Mouse (Mus musculus): Measurements from ENCODE around the gene Galnt18. TPM values are rescaled to one million over a fixed set of nuclear protein-coding genes. Genes with fewer than 3 reads are reported as not detected.
A peak's percentile ranks its signal among the peaks of the same experiment; 100 is the strongest.

The Galnt18 gene
- total and polyA plus RNA-seq, 2 experiments from 2014 or later: 16.5 to 27.1 TPM

DNA sequence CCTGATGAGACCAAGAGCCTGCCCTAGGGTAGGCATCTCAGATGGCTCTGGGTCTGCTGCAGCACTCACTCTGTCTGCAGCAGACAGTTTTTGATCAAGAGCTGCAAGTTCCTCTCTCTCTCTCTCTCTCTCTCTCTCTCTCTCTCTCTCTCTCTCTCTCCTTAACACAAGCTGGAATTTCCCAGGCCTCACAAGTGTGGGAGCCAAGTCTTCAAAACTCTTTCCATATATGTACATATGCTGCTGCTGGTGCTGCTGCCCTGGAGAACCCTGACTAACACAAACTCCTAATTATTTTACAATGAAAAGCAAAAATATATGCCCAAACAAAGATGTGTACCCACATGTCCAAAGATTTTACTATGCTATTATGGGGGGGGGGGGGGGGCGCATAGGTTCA, 26.3 kb upstream of the Galnt18 start:
- 100% methylated on average over 1 of the region's 1 CpGs for WGBS
- Histone ChIP-seq H3K4me3 (ENCODE audit: low read depth, low read length) (no peak overlapping the region), H3K27me3 (ENCODE audit: control insufficient read depth, insufficient read depth, low read length) (no peaks in the 10 kb centered on the region), H3K27ac (ENCODE audit: low read depth) (no peak overlapping the region), H3K9ac (replicated peaks; ENCODE audit: low read depth, low read length) (no peak overlapping the region), H3K4me2 (ENCODE audit: low read depth, low read length) (no peak overlapping the region), H3K36me3 (replicated peaks; ENCODE audit: control insufficient read depth, insufficient read depth, low read length) (no peaks in the 10 kb centered on the region), H3K4me1 (ENCODE audit: control insufficient read depth, insufficient read depth) (no peaks in the 10 kb centered on the region), H3K9me3 (replicated peaks; ENCODE audit: control insufficient read depth, low read length) (no peaks in the 10 kb centered on the region)
- ATAC-seq (ENCODE audit: insufficient read depth, low read depth) (no peak), DNase-seq (ENCODE audit: low spot score) (no peak)
- no peak for TF ChIP-seq EP300 (IDR thresholded peaks at IDR 0.05; ENCODE audit: low read depth)
- no peak for TF ChIP-seq CTCF (IDR thresholded peaks at IDR 0.05; ENCODE audit: low read depth)

DNA sequence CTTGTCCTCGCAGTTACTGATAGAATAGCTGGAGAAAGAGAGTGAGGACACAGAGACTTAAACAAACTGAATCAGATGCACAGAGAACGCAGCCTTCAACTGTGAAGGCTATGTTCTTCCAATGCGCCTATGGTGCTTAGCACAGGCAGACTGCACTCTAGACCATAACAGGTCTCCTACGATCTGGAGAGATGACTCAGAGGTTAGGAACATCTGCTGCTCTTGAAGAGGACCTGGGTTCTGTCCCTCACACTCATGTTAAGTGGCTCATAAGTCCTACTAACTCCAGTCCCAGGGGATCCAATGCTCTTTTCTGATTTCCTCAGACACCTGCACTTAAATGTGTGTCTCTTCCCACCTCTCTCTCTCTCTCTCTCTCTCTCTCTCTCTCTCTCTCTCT, 24.9 kb upstream of the Galnt18 start:
- 76% methylated on average over 4 of the region's 4 CpGs for WGBS
- DNase-seq (ENCODE audit: low spot score) (no peak), ATAC-seq (ENCODE audit: insufficient read depth, low read depth) (no peak)
- Histone ChIP-seq H3K4me2 (ENCODE audit: low read depth, low read length) (no peak overlapping the region), H3K4me3 (ENCODE audit: low read depth, low read length) (no peak overlapping the region), H3K27ac (ENCODE audit: low read depth) (no peak overlapping the region), H3K9me3 (replicated peaks; ENCODE audit: control insufficient read depth, low read length) (no peaks in the 10 kb centered on the region), H3K9ac (replicated peaks; ENCODE audit: low read depth, low read length) (no peak overlapping the region), H3K36me3 (replicated peaks; ENCODE audit: control insufficient read depth, insufficient read depth, low read length) (no peaks in the 10 kb centered on the region), H3K4me1 (ENCODE audit: control insufficient read depth, insufficient read depth) (no peaks in the 10 kb centered on the region), H3K27me3 (ENCODE audit: control insufficient read depth, insufficient read depth, low read length) (no peaks in the 10 kb centered on the region)
- TF ChIP-seq EP300 (IDR thresholded peaks at IDR 0.05; ENCODE audit: low read depth): no peak
- no peak for TF ChIP-seq CTCF (IDR thresholded peaks at IDR 0.05; ENCODE audit: low read depth)

- WGBS: 74% methylated on average over 5 of the region's 5 CpGs
- Histone ChIP-seq H3K4me3 (ENCODE audit: low read depth, low read length) (no peak overlapping the region), H3K27ac (ENCODE audit: low read depth) (no peak overlapping the region; the same call in 1 of the 2 replicates), H3K27me3 (ENCODE audit: control insufficient read depth, insufficient read depth, low read length) (no peaks in the 10 kb centered on the region), H3K9me3 (replicated peaks; ENCODE audit: control insufficient read depth, low read length) (no peaks in the 10 kb centered on the region), H3K9ac (replicated peaks; ENCODE audit: low read depth, low read length) (no peak overlapping the region), H3K4me2 (ENCODE audit: low read depth, low read length) (no peak overlapping the region), H3K36me3 (replicated peaks; ENCODE audit: control insufficient read depth, insufficient read depth, low read length) (no peaks in the 10 kb centered on the region), H3K4me1 (ENCODE audit: control insufficient read depth, insufficient read depth) (peaks cover 15% of the 10 kb centered on the region)
- ATAC-seq (ENCODE audit: insufficient read depth, low read depth): no peak
- DNase-seq (ENCODE audit: low spot score): no peak
- TF ChIP-seq EP300 (IDR thresholded peaks at IDR 0.05; ENCODE audit: low read depth) (no peak), CTCF (IDR thresholded peaks at IDR 0.05; ENCODE audit: low read depth) (no peak)
Observed at GRCm38 (mm10) chr7:111800785-111801184, 21.0 kb upstream of the Galnt18 start.

DNA sequence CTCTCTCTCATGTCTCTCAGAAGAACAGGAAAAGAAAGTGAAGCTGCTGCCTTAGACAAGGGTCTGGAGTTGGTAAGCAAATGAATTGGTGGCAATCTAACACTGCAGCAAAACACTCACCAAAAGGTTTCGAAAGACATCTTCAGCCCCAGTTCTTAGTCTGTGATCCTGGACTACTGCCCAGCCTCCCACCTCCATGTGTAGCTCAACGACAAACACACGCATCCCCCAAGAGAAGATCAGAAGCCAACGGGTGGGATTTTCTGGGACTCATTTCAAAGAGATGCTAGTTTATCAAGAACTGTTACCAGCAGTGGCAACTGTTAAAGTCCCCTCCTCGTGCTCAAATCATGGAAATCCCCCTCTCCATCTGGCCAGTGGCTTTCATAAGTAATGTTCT, 20.3 kb upstream of the Galnt18 start:
- no peaks in the 10 kb centered on the region for H3K36me3 ChIP-seq (replicated peaks; ENCODE audit: control insufficient read depth, insufficient read depth, low read length)
- no peaks in the 10 kb centered on the region for H3K9me3 ChIP-seq (replicated peaks; ENCODE audit: control insufficient read depth, low read length)
- no peaks in the 10 kb centered on the region for H3K27me3 ChIP-seq (ENCODE audit: control insufficient read depth, insufficient read depth, low read length)
- WGBS: 70% methylated on average over 5 of the region's 5 CpGs
- no peak for DNase-seq (ENCODE audit: low spot score)
- H3K27ac ChIP-seq (ENCODE audit: low read depth): no peak overlapping the region
- H3K4me1 ChIP-seq (ENCODE audit: control insufficient read depth, insufficient read depth): peaks cover 15% of the 10 kb centered on the region
- TF ChIP-seq EP300 (IDR thresholded peaks at IDR 0.05; ENCODE audit: low read depth): no peak
- no peak for TF ChIP-seq CTCF (IDR thresholded peaks at IDR 0.05; ENCODE audit: low read depth)
- H3K4me2 ChIP-seq (ENCODE audit: low read depth, low read length): no peak overlapping the region
- ATAC-seq (ENCODE audit: insufficient read depth, low read depth): no peak
- H3K9ac ChIP-seq (replicated peaks; ENCODE audit: low read depth, low read length): no peak overlapping the region
- no peak overlapping the region for H3K4me3 ChIP-seq (ENCODE audit: low read depth, low read length)

GRCm38 (mm10) chr7:111799021-111799420, 19.2 kb upstream of the Galnt18 start:
- no peak for TF ChIP-seq EP300 (IDR thresholded peaks at IDR 0.05; ENCODE audit: low read depth)
- peak; percentile 43; the same call in 1 of the 2 replicates for TF ChIP-seq CTCF (IDR thresholded peaks at IDR 0.05; ENCODE audit: low read depth)
- Histone ChIP-seq H3K9ac (replicated peaks; ENCODE audit: low read depth, low read length) (no peak overlapping the region), H3K4me3 (ENCODE audit: low read depth, low read length) (no peak overlapping the region), H3K27ac (ENCODE audit: low read depth) (no peak overlapping the region; the same call in 1 of the 2 replicates), H3K9me3 (replicated peaks; ENCODE audit: control insufficient read depth, low read length) (no peaks in the 10 kb centered on the region), H3K4me1 (ENCODE audit: control insufficient read depth, insufficient read depth) (peaks cover 15% of the 10 kb centered on the region), H3K27me3 (ENCODE audit: control insufficient read depth, insufficient read depth, low read length) (no peaks in the 10 kb centered on the region), H3K4me2 (ENCODE audit: low read depth, low read length) (no peak overlapping the region), H3K36me3 (replicated peaks; ENCODE audit: control insufficient read depth, insufficient read depth, low read length) (no peaks in the 10 kb centered on the region)
- DNase-seq (ENCODE audit: low spot score): peak; percentile 51
- WGBS: 36% methylated on average over 5 of the region's 5 CpGs
- peak; percentile 66 for ATAC-seq (ENCODE audit: insufficient read depth, low read depth)

DNA sequence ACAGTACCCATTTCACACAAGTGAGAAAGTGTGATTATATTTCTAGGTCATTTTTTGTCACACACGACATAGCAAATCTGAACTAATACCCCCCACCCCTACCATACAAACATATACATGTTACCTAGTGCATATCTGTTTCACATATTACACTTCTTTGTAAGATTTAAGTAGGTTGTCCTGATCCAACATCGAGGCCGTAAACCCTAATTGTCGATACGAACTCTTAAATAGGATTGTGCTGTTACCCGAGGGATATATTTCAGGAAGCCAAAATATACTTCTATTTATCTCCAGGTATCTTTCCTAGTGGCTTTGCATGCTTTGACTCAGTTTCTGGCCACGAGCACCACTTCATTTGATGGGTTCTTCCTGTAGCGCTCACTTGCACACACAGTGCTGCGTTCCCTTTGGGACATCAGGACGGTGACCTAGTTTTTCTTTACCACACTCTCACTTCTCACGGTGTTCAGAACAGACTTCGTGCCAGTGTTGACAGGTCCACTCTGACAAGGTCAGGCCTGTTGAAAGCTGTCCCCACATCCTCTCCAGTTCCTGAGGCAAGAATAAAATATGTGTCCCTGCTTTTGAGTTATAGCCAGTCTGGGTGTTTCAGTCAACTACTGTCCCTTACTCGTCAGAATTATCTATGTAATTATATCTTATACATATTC, 17.7 kb upstream of the Galnt18 start:
- whole genome bisulfite sequencing: 37% methylated on average over 13 of the region's 13 CpGs
- no peaks in the 10 kb centered on the region for H3K27me3 ChIP-seq (ENCODE audit: control insufficient read depth, insufficient read depth, low read length)
- H3K27ac ChIP-seq (ENCODE audit: low read depth): no peak overlapping the region

More for the DNA sequence above, 17.7 kb upstream of the Galnt18 start:
- peak; percentile 86 for DNase-seq (ENCODE audit: low spot score)
- H3K9me3 ChIP-seq (replicated peaks; ENCODE audit: control insufficient read depth, low read length): no peaks in the 10 kb centered on the region
- ATAC-seq (ENCODE audit: insufficient read depth, low read depth): peak; percentile 89
- H3K9ac ChIP-seq (replicated peaks; ENCODE audit: low read depth, low read length): no peak overlapping the region
- H3K4me3 ChIP-seq (ENCODE audit: low read depth, low read length): no peak overlapping the region
- TF ChIP-seq CTCF (IDR thresholded peaks at IDR 0.05; ENCODE audit: low read depth) (no peak), EP300 (IDR thresholded peaks at IDR 0.05; ENCODE audit: low read depth) (no peak)
- peaks cover 15% of the 10 kb centered on the region for H3K4me1 ChIP-seq (ENCODE audit: control insufficient read depth, insufficient read depth)
- no peaks in the 10 kb centered on the region for H3K36me3 ChIP-seq (replicated peaks; ENCODE audit: control insufficient read depth, insufficient read depth, low read length)
- no peak overlapping the region for H3K4me2 ChIP-seq (ENCODE audit: low read depth, low read length)
